Mouse (Mus musculus): ENCODE measurements at regions not wholly inside any gene's neighbourhood (a gene's known extent, or its start where the extent isn't known, plus 50 kb on each side); places are given as distances from the start of the nearest gene placed in this dataset.

DNA sequence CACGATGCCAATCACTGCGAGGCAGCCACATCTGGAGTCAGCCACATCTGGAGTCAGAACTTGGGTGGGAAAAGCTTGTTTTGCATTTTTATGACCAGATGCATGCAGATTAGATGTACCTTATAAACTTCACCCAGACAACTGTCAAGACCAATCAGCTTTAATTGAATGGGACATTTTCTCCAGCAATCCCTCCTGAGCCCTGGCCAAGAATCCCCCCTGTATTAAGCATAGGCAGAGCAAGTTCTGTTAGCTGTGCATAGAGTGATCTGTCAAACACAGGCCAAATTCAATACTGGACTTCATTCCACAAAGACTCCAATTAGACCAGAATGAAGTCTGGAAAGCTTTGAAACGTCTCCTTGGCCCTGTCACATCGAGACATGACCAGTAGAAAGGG, 123.7 kb upstream of the Smim23 start:
- TF ChIP-seq CTCF (IDR thresholded peaks at IDR 0.05; ENCODE audit: borderline replicate concordance, insufficient read depth, low read depth, low read length) (no peak), POLR2A (IDR thresholded peaks at IDR 0.05; ENCODE audit: borderline replicate concordance, insufficient read depth, low read length) (no peak)

All from cerebellum, adult 2 months (tissue).